Mouse (Mus musculus) regulatory T cell (primary cell): ENCODE data around the gene Dhrs11.
"Not testable (repeated sequence)": the region's sequence is repeated elsewhere in the genome, so short reads cannot be mapped to it uniquely, and the experiment has no call there.

Experiments
- in situ Hi-C: fragments of 300-600 bp; cut with MboI, MseI; formaldehyde crosslinking; loops from one replicate; pipeline ENCODE4 v1.15.1; 2025; ENCODE audit warnings: high pct_unique_total_duplicates

The Dhrs11 gene

DNA sequence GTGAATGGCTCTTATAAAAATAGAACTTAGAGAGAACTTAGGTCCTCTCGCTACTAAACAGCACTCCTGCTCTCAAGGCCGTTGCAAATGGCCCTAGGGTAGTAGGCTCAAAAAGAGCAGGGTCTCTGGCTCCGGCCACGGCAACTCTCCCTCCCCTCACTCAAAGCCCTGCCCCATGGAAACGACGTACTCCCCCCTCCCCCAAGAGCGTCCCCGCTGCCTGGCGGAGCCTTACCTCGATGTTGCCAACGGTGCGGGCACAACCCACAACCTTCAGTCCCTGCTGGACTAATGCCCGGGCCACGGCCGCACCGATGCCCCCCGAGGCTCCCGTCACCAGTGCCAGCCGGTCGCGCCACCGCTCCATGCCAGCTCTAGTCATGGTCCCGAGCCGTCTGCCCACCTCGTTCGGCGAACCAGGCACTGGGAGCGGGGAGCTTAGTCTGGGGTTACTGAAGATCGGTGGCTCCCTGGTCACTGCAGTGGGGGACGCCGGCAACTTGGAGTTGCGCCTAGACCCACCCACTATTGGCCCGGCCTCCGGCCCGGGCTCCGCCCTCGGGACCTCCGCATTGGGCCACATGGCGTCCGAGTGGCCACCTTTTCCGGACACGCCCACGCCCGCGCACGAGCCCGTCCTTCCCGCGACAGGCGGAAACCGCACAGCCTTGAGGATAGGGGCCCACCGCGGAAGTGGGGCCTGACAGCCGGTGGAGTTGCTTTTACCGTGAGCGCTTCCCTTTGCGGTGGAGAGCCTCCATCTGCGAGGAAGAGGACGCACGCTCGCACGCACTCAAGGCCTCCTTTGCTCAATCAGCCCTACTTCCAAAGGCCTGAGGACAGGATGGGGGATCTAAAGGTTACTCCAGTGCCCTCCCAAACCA lies at the start of gene Dhrs11:
Gene Dhrs11, minus strand, starts transcription at position 479 of the 884 bp plus-strand sequence.
- in situ Hi-C loops, result loop anchor here (5.0 kb wide), 1 partner anchor 39 kb away; no protein-coding TSS in a partner anchor

- in situ Hi-C loops, result not testable (repeated sequence)
These were observed 47.2 kb upstream of the Dhrs11 start for GRCm38 (mm10) chr11:84876020-84876419.

DNA sequence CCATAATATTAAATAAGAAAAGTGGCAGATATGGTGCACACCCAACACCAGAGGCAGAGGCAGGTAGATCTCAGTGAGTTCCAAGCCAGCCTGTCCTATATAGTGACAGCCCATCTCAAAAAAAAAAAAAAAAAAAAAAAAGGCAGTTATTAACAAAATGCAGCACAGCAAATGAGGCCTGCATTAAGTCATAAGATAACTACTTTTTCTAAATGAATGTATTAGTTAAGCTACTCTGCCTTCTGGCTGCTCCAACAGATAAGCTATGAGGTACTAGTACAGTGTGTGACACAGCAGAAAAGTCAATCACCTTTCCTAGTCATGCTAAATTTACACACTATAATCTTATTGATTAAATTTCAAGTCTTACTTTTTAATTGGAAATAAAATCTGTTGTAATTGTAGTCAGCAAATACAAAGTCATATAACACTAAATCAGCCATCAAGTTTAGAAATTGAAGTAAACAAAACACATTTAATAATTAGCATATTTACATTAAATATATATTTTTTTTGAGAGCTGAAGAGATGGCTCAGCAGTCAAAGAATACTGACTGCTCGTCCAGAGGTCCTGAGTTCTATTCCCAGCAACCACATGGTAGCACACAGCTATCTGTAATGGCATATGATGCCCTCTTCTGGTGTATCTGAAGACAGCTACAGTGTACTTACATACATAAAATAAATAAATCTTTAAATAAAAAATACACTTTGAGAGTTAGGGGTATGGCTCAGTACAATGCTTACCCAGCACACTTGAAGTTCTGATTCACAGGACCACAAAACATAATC lies 44.4 kb upstream of the Dhrs11 start:
- in situ Hi-C loops, result no loop called here

- in situ Hi-C loops, result no loop called here
These were observed 42.8 kb upstream of the Dhrs11 start for GRCm38 (mm10) chr11:84871548-84872069.

- in situ Hi-C loops, result no loop called here
These were observed 42.3 kb upstream of the Dhrs11 start for GRCm38 (mm10) chr11:84871046-84871445.

GRCm38 (mm10) chr11:84870337-84871043 lies 41.7 kb upstream of the Dhrs11 start, which contains the start of gene Ggnbp2:
Gene Ggnbp2, minus strand, starts transcription at chr11:84870817.
- in situ Hi-C loops, result no loop called here

GRCm38 (mm10) chr11:84869537-84870232 lies 40.9 kb upstream of the Dhrs11 start:
- in situ Hi-C loops, result loop anchor here (5.0 kb wide), 1 partner anchor 42 kb away; the partner anchor contains the start of gene Dhrs11

- in situ Hi-C loops, result loop anchor here (5.0 kb wide), 1 partner anchor 42 kb away; the partner anchor contains the start of gene Dhrs11
These were observed 40.0 kb upstream of the Dhrs11 start for GRCm38 (mm10) chr11:84868786-84869259.

DNA sequence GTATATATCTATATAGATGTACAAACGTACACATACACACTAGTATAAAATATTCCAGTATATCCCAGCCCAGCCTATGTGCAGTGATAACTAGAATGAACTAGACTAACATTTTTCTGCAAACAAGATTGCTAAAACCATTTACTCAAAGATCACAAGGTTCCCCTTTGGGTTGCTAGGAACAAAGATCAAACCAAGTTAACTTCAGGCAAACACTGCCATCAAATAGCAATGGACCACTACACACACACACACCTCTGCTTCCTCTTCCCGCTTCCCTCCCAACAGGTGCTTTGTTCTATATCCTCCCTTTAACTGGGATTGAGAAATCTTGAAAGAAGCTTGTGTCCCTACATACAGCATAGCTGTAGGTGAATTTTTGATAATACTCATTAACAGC lies 38.8 kb upstream of the Dhrs11 start:
- in situ Hi-C loops, result loop anchor here (5.0 kb wide), 1 partner anchor 40 kb away; the partner anchor contains the start of gene Dhrs11

DNA sequence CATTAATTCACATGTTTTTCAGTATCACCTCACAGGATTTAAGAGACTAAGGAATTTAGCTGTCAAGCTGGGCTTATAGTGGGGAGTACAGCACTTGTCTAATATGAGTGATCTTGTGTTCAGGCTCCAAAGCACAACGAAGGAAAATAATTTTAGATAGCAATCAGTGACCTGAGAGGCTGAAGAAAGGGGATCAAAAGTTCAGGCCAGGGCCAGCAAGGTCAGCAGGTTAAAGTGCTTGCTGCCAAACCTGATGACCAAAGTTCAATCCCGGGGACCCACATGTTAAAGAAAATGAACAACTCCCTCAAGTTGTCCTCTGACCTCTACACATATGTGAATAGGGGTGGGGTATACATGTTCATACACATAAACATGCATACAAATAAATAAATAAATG lies 36.5 kb upstream of the Dhrs11 start:
- in situ Hi-C loops, result loop anchor here (5.0 kb wide), 1 partner anchor 38 kb away; the partner anchor contains the start of gene Dhrs11

DNA sequence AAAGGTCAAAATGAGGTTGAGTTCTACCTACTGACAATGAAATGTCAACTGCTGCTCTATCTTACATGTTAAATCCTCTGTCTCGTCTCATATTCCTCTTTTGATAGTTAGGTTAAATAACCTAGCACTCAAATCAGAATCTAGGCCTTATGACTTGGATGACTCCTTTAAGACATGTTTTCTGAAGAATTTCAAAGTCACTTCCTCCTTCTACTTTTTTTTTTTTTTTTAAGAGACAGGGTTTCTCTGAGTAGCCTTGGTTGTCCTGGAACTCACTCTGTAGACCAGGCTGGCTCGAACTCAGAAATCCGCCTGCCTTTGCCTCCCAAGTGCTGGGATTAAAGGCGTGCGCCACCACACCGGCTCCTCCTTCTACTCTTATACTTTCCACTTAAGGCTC lies 26.5 kb upstream of the Dhrs11 start:
- in situ Hi-C loops, result no loop called here

GRCm38 (mm10) chr11:84847475-84848090 lies 18.8 kb upstream of the Dhrs11 start:
- in situ Hi-C loops, result no loop called here

GRCm38 (mm10) chr11:84846741-84847474 lies 18.1 kb upstream of the Dhrs11 start:
- in situ Hi-C loops, result no loop called here

DNA sequence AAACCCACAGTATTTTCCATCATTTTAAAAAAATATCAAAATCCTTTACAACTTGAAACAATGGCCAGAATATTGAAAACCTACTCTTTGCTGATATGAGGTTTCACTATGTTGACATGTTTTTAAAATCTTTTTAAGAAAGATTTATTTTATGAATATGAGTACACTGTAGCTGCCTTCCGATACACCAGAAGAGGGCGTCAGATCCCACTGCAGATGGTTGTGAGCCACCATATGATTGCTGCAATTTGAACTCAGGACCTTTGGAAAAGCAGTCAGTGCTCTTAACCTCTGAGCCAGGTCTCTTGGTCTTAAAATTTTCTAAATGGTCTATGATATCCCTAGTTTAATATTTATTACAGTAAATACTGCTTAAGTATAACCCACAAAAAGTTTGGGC lies 10.5 kb upstream of the Dhrs11 start:
- in situ Hi-C loops, result no loop called here

DNA sequence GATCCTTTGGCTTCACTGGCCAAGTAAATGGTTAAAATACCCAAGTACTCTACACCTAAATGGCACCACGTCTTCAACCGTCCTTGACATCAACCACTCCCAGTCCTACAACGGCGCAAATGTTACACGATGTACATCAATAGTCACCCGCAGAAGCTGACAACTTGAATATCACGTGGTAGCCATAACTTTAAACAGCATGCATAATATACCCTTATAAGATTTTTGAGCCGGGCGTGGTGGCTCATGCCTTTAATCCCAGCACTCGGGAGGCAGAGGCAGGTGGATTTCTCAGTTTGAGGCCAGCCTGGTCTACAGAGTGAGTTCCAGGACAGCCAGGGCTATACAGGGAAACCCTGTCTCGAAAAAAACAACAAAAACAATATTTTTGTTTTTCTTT lies 701 bp upstream of the Dhrs11 start:
- in situ Hi-C loops, result loop anchor here (5.0 kb wide), 1 partner anchor 38 kb away; no protein-coding TSS in a partner anchor

DNA sequence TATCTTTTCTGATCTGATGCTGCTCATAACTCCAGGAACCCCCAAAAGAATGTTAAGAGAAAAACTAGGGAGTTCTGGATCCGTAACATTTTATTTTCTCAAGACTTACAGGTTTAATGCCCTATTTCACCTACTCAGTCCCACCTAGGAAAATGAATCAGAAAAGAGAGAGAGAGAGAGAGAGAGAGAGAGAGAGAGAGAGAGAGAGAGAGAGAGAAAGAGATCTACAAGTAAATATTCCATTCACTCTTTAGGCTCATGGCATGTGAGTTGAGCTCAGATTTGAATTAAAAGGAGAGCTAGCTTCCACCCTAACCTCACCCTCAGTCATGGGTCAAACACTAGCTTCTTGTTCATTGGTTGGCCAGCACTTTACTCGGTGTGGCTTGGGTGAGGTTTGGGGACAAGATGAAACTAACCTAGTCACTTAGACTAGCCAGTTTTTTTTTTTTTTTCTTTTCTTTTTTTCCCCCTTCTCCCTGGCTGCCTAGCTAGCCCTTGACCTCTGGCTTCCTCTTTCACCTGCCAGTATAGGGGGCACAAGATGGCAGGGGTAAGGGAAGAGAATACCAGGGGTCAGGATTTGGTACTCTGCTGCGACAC lies 792 bp downstream of the Dhrs11 start:
- in situ Hi-C loops, result loop anchor here (5.0 kb wide), 1 partner anchor 39 kb away; no protein-coding TSS in a partner anchor

- in situ Hi-C loops, result loop anchor here (5.0 kb wide), 1 partner anchor 40 kb away; no protein-coding TSS in a partner anchor
These were observed 1.3 kb downstream of the Dhrs11 start for GRCm38 (mm10) chr11:84827492-84827891.

GRCm38 (mm10) chr11:84826185-84826584 lies 2.6 kb downstream of the Dhrs11 start:
- in situ Hi-C loops, result loop anchor here (5.0 kb wide), 1 partner anchor 41 kb away; no protein-coding TSS in a partner anchor
